Mouse (Mus musculus): Measurements from ENCODE around the gene Phex.
A peak's percentile ranks its signal among the peaks of the same experiment; 100 is the strongest.

The Phex gene

GRCm38 (mm10) chrX:157415212-157415611 is at the start of gene Phex:
Gene Phex, minus strand, starts transcription at chrX:157415312.
- DNase-seq: no peak

GRCm38 (mm10) chrX:157462716-157463115 is 47.6 kb upstream of the Phex start:
- DNase-seq: no peak

- DNase-seq: no peak
Observed at GRCm38 (mm10) chrX:157454430-157454829, 39.3 kb upstream of the Phex start.

GRCm38 (mm10) chrX:157449000-157449399 is 33.9 kb upstream of the Phex start:
- DNase-seq: no peak

- no peak for DNase-seq
Observed at GRCm38 (mm10) chrX:157447431-157447830, 32.3 kb upstream of the Phex start.

- no peak for DNase-seq
Observed at GRCm38 (mm10) chrX:157434768-157435167, 19.7 kb upstream of the Phex start.

GRCm38 (mm10) chrX:157419451-157419850 is 4.3 kb upstream of the Phex start:
- DNase-seq: no peak

GRCm38 (mm10) chrX:157404919-157405318 is 10.2 kb downstream of the Phex start:
- DNase-seq: no peak

GRCm38 (mm10) chrX:157391241-157391640 is 23.9 kb downstream of the Phex start:
- no peak for DNase-seq

- no peak for DNase-seq
Observed at GRCm38 (mm10) chrX:157390102-157390501, 25.0 kb downstream of the Phex start.

GRCm38 (mm10) chrX:157388419-157388818 is 26.7 kb downstream of the Phex start:
- peak; percentile 37 for DNase-seq

GRCm38 (mm10) chrX:157387025-157387424 is 28.1 kb downstream of the Phex start:
- DNase-seq: no peak

GRCm38 (mm10) chrX:157378822-157379221 is 36.3 kb downstream of the Phex start:
- no peak for DNase-seq

GRCm38 (mm10) chrX:157377456-157377855 is 37.7 kb downstream of the Phex start:
- DNase-seq: no peak

GRCm38 (mm10) chrX:157373873-157374272 is 41.2 kb downstream of the Phex start:
- DNase-seq: no peak

- no peak for DNase-seq
Observed at GRCm38 (mm10) chrX:157369166-157369565, 45.9 kb downstream of the Phex start.

- no peak for DNase-seq
Observed at GRCm38 (mm10) chrX:157355521-157355920, 59.6 kb downstream of the Phex start.

GRCm38 (mm10) chrX:157346201-157346600 is 68.9 kb downstream of the Phex start:
- no peak for DNase-seq

- no peak for DNase-seq
Observed at GRCm38 (mm10) chrX:157334726-157335125, 80.4 kb downstream of the Phex start.

- DNase-seq: no peak
Observed at GRCm38 (mm10) chrX:157329821-157330220, 85.3 kb downstream of the Phex start.

GRCm38 (mm10) chrX:157328396-157328795 is 86.7 kb downstream of the Phex start:
- DNase-seq: no peak

GRCm38 (mm10) chrX:157327756-157328155 is 87.4 kb downstream of the Phex start:
- no peak for DNase-seq

GRCm38 (mm10) chrX:157324396-157324795 is 90.7 kb downstream of the Phex start:
- DNase-seq: no peak

GRCm38 (mm10) chrX:157310331-157310730 is 104.8 kb downstream of the Phex start:
- DNase-seq: no peak

- DNase-seq: no peak
Observed at GRCm38 (mm10) chrX:157308171-157308570, 106.9 kb downstream of the Phex start.

- no peak for DNase-seq
Observed at GRCm38 (mm10) chrX:157307411-157307810, 107.7 kb downstream of the Phex start.

Data from layer of hippocampus, adult 9-11 months (tissue).